Mouse (Mus musculus) frontal cortex, postnatal 25 days (tissue): Measurements from ENCODE around the gene Dnmt3a.

ENCODE experiments used
- DNase-seq, 2 experiments: peaks; one replicate each; pipeline ENCODE4 v3.0.0; 2022; ENCODE audit warnings: low spot score in 2 of 2

The Dnmt3a gene

DNA sequence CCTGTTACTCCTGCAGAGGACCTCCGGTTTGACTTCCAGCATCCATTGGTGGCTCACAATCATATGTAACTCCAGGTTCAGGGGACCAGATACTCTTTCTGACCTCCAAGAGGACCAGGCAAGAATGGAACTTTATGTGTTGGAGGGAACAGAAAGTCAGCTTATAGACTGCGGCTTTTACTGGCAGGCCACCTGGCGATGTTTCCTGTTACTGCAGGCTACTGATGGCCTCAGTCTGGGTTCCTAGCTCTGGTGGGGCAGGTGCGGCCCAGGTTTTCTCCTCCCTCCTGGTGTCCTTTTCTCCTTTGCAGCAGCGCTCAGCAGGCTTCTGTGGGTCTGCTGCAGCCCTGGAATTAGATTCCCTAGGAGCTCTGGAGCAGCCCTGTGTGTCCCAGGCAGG lies 46.7 kb downstream of the Dnmt3a start:
- DNase-seq: no peak

DNA sequence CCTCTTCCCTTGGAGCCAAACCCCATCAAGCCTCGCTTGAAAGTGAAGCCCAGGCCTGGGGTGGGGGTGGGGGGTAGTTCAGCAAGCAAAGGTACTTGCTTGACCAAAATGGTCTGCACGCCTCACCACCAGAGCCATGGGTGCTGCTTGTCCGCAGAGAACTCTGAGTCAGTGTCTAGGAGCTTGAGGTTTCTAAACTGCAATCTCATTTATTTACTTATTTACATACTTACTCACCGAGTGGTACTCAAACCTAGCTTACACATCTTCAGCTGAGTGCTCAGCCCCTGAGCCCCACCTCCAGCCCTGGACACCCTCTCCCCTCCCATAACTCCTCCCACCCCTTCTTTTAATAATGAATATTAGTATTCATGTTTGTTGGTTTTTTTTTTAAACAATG lies 48.6 kb downstream of the Dnmt3a start:
- DNase-seq: no peak

DNA sequence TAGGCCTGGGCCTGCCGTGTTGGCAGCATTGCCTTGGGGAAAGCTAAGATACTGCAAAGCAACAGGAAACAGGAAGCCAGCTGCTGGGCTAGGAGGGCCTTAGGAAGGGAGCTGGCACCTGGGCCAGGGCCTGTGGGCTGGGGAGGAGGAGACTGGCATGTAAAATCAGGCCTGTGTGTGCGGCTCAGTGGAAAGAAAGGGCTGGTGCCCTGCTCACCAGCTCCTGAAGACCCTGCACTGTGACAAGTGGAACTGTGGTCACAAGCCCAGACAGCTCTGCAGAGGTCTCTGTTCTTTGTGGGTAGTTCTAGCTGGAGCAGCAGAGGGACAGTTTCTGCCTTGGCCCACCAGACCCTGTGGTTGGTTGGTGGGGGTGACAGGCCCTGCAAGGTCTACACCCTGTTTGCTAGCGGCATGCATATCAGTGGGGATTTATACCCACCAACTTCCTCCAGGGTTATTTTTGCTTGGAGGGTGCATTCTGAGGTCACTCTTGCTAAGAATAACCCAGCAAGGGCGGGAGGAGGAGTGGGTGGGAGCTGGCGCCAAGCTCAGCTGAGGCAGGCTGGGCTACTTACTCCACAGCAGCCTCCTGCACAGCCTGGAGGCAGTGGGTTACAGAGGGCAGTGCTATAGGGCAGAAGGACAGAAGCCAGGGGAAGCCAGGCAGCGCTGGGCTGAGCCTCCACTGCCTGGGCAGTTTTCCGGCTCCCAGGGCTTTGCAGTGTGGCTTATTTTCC lies 50.1 kb downstream of the Dnmt3a start:
- DNase-seq: no peak

DNA sequence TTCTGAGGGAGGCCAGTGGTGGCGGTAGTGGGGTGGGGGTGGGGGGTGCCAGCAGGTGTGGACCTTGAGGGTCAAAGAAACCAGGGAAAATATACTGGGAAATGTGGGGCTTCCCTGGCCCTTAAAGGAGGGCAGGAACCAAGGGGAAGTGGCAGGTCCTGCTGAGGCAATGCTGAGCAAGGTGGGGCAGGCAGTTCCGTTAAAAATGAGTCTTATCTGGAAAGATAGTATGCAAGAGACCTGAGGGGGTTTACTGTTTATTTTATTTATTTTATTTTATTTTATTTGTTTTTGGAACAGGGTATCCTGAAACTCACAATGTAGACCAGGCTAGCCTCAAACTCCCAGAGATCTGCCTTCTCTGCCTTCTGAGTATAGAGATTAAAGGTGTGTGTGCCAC lies 50.9 kb downstream of the Dnmt3a start:
- no peak for DNase-seq

DNA sequence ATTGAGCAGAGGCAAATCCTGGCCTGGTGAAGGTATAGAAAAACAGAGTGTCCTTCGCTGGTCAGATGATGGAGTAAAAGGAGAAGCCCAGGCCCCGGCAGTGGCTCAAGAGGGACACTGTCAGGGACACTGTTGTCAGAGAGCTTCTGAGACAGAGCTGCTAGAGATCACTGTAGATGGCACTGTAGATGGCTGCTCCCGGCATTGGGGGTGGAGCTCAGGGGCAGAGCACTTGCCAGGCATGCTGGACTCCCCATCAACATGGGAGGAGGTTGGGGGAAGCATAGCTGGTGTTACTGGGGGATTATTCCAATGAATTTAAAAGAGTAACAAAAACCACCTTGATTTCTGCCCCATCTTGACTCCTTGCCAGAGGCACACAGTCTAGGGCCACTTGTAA lies 51.4 kb downstream of the Dnmt3a start:
- no peak for DNase-seq

DNA sequence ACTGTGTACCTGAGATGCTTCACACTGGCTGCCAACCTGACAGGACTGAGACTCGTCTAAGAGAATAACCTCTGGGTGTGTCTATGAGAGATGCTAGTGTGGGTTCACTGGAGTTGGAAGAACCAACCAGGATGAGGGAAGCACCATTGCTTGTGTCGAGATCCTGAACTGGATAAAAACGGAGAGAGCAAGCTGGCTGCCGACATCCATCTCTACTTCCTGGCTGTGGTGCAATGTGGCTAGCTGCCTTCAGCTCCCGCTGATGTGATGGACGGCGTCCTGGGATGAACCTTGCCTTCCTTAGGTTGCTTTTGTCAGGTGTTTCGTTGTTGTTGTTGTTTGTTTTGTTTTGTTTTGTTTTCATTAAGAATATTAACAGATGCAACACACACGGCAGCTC lies 52.0 kb downstream of the Dnmt3a start:
- DNase-seq: no peak

DNA sequence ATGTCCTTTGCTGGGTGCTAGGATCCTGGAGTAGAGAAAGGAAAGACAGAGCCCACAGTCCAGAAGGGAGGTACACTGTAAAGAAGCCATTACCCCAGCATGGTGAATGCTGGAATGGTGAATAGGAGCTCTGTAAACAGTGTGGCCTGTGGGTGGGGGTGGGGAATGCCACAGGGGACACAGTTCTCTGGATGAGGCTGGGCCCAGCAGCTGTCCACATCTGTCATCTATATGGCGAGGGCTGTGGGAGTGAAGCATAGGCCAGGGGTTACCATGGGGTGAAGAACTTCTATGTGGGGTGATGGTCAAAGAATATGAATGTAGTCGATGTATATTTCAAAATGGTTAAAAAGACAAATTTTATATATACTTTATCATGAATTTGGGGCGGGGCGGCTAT lies 52.9 kb downstream of the Dnmt3a start:
- DNase-seq: no peak

DNA sequence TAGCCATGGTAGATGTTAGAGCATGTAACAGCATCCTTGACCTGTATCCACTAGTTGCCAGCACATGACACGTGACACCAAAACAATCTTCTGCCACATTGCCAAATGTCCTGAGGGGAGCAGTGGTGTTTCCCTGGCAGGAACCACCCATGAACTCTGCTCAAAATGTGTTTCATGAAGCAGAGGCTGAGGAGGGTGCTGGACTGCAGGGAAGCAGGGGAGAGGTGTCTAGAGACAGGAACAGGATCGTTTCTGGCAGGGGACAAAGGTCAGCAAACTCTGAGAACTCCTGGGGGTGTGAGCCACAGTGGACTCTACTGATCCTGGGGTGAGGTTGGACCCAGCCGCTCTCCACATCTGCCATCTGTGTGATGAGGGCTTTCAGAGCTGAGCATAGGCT lies 53.7 kb downstream of the Dnmt3a start:
- DNase-seq: no peak

DNA sequence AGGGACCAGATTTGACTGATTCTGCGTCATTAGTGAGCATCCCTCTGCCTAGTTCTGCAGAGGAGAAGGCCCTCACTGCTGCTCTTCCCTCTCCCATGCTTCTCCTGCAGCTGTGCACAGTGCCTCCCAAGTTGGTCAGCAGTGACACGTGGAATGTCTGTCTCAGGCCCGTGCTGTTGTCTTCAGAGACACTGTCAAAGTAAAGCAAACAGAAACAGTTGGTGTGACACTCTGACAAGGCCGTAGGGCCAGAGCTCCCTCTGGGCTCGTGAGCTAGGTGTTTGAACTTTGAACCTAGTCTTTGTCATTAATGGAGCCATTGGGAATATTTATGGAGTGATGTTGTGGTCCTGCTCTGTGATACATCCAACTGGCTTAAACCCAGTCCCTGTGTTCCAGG lies 54.2 kb downstream of the Dnmt3a start:
- no peak for DNase-seq

DNA sequence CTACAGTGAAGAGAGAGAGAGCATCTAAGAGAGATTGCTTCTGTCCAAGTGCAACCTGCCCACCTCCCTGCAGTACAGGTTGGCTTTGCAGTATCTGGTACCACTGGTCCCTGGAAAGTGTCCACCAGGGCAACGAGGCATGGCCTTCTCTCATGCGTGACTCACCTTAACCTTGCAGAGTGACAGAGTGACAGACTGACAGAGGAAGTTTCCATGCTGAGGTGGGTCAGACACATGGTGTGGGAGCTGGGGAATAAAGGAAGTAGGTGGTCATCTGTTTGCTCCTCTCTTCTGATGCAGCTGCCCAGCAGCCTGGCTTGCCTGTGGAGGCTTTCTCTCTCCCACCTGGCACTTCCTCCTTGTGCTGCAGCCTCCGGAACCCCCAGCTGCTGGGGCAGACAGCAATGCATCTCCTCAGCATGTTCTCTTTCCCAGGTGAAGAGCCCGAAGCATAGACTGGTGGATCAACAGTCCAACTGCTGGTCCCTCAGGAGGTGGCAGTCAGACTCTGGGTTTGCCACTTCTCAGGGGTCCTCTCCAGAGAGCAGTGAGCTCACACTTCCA lies 55.9 kb downstream of the Dnmt3a start:
- DNase-seq: no peak

DNA sequence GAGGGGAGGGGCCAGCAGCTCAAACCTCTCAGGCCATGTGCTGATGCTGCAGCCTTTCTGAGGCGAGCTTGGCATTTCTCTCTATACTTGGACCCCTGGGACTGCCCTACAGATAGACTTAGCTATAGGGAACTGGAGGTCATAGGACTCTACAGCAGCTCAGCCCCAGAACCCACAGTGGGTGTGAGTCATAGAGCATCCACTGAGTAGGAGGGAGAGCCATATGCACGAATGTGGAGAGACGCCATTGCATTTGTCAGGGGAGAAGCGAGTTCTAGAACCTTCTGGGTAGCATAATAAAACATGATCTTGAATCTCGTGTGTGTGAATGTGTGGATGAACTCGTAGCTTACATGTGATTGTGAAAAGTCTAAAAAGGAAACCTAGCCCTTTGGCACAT lies 56.4 kb downstream of the Dnmt3a start:
- DNase-seq: no peak

DNA sequence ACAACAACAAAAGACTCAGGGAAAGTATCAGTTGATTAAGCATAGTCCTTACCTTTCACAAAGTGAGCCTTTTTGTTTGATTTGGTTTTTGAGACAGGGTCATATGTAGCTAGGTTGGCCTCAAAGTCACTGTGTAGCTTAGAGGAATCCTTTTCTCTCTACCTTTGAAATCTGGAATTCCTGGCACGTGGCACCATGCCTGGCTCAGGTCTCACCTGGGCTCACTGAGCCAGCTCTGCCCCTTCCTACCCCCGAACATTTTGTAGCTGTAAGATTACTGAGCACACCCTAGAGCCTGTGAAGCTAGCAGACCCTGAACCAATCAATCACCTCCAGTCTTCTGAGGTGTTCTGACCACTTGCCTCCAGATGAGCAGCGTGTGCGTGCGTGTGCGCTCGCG lies 58.4 kb downstream of the Dnmt3a start:
- DNase-seq: no peak

DNA sequence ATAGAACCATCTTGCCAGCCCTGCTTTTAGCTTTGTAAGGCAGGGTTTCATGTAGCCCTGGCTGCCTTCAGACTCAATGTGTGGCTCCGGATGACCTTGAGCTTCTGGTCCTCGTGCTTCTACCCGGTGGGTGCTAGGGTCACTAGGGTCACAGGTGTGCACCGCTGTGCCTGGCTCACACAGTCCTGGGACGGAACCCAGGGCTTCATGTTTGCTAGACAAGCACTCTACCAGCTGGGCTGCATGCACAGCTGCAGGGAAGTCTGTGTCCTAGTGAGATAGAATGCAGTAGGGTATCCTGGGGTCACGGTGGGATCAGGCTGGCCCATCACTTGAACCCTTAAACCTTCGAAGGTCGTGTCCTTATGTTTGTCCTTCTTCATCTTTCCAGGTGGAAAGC lies 59.8 kb downstream of the Dnmt3a start:
- no peak for DNase-seq

DNA sequence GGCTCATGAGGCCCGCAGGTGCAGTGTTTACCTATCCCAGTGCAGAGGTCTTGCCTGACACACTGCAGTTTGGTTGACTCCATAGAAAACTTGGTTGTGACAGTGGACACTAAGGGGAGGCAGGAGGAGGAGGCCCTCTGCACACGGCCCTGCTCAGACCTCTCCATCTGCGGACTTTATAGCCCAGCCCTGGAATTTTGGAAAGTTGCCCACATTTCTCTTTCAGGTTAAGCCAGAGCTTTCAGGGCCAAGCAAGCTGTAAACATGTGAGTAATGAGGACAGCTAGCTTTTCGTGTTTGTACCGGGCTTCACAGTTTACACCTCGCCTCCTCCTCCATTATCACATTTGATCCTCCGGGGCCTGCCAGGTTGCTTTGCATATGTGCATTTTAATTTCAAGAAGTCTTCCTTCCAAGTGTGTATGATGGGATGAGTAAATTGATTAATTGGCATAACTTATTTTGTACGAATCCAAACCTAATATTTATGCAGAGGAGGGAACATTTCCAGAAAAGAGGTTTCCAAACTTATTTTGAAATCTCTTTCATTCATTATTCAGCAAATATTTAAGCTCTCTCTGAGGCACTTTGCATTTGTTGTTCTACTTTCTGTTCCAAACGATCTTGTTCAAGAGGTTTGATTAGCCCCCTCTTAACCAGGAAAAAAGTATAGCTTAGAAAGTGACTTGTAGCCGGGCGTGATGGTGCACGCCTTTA lies 61.0 kb downstream of the Dnmt3a start:
- no peak for DNase-seq

DNA sequence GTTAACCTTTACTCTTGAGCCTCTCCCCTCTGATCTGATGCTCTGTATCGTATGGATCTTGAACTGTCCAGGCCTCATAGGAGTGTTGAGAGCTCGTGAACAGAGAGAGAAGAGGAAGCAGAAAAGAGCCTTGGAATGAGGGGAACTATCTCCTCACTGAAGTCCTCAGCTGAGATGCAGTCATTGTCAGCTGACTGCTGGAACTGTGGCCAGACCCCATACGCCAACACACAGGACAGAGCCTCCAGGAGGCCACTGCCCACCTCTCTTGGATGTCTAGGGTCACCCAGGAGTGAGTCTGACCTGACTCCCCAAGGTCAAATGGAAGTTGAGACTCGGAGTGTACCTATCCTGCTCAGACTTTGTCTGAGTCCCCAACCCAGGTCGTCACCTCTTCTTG lies 62.3 kb downstream of the Dnmt3a start:
- no peak for DNase-seq

DNA sequence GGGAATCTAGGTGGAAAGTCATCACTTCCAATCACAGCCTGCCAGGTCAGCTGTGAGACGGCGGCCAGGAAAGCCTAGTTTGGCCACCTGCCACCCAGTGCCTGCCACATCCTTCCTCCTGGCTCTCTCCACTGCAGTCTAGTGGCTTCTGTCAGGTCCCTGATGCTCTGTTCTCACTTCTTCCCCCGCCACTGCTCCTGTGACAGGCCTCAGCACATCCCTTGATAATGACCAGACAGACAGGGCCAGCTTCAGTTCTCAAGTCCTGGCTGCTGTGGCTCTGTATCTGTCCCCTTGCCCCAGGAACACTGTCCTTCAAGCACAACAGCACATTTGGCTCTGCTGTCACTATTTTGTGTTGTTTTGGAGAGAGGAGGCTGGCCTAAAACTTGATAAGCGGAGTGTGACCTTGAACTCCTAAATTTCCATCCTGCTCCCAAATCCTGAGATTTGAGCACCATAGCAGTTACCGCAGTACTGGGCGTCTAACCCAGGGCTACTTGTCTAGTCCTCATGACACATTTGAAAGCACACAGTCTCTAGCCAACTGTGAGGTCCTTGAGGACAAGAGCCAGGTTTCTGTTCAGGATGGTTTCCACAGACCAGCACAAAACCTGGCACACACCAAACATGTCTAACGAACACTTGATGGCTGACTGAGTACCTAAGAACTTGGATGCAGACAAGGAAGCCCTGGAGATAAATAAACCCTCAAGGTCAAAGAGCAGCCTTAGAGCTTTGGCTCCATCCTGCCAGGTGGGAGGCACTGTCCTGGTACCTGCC lies 63.1 kb downstream of the Dnmt3a start:
- no peak for DNase-seq

DNA sequence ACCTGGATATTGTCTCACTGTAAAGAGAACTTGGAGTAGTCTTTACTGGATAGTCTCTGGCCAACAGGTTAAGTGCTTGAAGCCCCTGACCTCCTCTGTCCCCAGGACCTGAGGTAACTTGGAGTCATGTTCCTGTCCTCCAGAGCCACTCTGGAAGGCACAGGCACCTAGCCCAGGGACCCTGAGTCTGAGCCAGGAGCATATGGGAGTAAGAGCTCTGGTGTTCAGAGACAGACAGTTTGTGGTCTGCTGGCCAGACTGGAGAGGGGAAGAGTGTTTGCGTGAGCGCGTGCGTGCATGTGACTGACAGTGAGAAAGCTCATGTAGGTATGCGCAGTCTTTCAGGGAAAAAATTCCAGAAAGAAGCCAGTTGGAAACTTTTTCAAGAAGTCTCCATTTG lies 64.2 kb downstream of the Dnmt3a start:
- no peak for DNase-seq

DNA sequence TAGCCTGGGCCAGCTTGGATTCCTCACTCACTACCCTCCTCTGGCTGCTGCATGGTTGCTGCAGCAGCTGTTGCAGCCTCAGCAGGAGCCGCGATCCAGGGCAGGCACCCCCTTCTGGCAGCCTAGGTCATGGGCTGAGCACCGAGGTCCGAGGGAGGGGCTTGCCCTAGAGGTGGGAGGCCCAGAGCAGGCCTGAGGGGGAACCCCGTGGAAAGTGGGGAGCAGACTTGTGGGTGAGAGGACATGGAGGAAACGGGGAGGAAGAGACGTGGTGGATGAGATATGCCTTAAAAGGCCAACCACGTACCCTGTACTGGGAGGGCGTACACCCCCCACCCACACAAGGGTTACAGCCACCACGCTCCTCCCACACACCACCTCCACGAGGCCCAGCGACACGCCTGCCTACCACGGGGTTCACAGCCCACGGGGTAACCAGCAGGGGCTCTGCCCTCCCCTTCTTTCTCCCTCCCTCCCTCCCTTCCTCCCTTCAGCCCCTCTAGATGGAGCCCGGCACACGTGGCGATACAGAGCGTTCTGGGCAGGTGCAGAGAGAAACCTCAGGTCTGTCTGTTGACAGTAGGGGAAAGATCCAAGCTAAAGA lies 65.2 kb downstream of the Dnmt3a start:
- DNase-seq: no peak

DNA sequence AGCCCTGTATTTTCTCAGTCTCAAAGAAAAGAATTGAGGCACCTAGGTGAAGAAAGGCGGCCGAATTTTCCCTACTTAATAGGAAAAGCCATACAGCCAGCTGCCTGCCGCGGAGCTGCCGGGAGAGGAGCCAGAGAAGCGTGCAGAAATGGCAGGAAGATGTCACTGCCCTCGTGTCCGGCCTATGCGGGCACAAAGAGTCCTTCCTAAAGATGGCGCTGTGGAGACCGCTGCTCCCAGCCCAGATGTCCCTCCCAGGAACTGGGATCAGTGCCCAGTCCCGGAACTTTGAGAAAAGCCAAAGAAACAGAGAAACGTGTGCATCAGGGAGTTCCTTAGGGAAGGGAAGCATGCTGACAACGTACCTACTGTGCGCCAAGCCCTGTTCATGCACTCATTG lies 65.8 kb downstream of the Dnmt3a start:
- DNase-seq: peak; percentile 46 to 62

DNA sequence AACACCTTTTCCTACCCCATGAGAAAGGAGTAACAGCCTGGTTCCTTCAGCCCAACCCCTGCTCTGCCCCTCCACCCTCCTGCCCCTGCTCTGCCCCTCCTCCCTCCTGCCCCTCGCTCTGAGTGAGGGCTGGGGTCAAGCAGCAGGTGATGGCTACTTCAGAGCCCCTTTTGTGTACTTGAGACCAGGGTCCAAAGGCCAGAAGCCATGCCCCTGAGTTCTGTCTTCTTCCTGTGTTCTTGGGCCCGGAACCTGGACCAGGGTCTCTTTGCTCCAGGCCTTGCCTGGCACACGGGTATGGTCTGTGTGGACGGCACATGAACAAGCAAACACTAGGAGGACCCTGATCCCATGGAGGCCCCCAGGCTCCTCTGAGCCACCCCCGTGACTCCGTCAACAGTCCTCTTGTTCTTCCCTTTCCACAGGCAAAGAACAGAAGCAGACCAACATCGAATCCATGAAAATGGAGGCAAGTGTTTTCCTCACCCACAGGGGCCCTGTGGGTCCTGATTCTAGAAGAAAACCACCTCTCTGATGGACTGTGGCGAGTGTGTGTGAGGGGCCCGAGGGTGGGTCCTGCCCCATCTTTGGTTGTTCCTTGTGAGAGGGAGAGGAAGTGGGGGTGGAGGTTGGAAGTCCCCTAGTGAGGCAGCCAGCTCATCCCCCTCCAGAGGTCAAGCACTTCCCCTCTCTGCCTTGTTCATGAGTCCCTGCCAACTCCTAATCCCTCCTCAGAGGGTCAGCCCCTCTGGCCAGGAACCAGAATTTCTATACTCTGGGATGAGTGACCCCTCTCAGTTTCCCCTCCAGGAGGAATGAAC lies 66.8 kb downstream of the Dnmt3a start:
- no peak for DNase-seq

DNA sequence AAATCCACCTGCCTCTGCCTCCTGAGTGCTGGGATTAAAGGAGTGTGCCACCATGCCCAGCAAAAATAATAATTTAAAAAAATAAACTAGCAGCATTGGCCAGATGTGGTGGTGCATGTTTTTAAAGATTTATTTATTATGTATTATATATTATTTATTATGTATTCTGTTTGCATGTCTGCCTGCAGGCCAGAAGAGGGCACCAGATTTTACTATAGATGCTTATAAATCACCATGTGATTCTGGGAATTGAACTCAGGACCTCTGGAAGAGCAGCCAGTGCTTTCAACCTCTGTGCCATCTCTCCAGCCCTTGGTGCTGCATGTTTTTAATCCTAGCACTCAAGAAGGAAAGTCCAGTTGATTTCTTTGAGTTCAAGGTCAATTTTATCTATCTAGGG lies 69.7 kb downstream of the Dnmt3a start:
- DNase-seq: no peak
